In genomic region chr12:32885041-32885440, GRCm38 (mm10) we compare ENCODE assay signal across 16 mouse cellular contexts.
DNase-seq lines count a peak whose midpoint lies in the region; ATAC-seq and TF ChIP-seq lines count a peak whose summit lies in the region.
"Had no signal": no experiment of that assay in that cellular context is flagged by ENCODE, and none has a peak within 500 bp of the region (broad histone marks: within the 10 kb centered on the region; RNA-seq: fewer than 3 reads in every experiment).

No protein-coding gene starts in this region.

- no peaks in the 10 kb centered on the region for H3K79me2 ChIP-seq in heart, adult 2 months (replicated peaks; ENCODE audit: control insufficient read depth, insufficient read depth, low read length)

- no peak overlapping the region for H3K4me3 ChIP-seq in heart, adult 2 months
- no peak overlapping the region for H3K4me3 ChIP-seq in heart, embryonic 11.5 days (ENCODE audit: low read depth, low read length)
- H3K4me3 ChIP-seq in kidney, adult 2 months (ENCODE audit: insufficient read depth, low read depth, low read length), result no peak overlapping the region
- no peak overlapping the region for H3K4me3 ChIP-seq in kidney, embryonic 14.5 days (ENCODE audit: low read length)
- no peak overlapping the region for H3K4me3 ChIP-seq in brown adipose tissue, adult 24 weeks (ENCODE audit: insufficient read depth, low read depth, low read length)
- H3K4me3 ChIP-seq in heart, postnatal 0 days (ENCODE audit: low read depth, low read length), result no peak overlapping the region
- H3K4me3 ChIP-seq: embryonic facial prominence, embryonic 12.5 days; forebrain, embryonic 15.5 days; hindbrain, embryonic 12.5 days had no signal

- H3K4me1 ChIP-seq in heart, adult 2 months (ENCODE audit: control insufficient read depth, insufficient read depth, low read length), result peaks cover 11% of the 10 kb centered on the region
- H3K4me1 ChIP-seq in heart, embryonic 11.5 days (ENCODE audit: control insufficient read depth, insufficient read depth, low read length), result peaks cover 6% of the 10 kb centered on the region
- H3K4me1 ChIP-seq in kidney, adult 2 months (ENCODE audit: control insufficient read depth, insufficient read depth, low read length), result 0 out of 2 replicates have a peak, but pooled peaks cover 2% of the 10 kb centered on the region
- H3K4me1 ChIP-seq in kidney, embryonic 14.5 days (ENCODE audit: control insufficient read depth, insufficient read depth, low read length), result 0 out of 2 replicates have a peak, but pooled peaks cover 3% of the 10 kb centered on the region
- peaks cover 14% of the 10 kb centered on the region for H3K4me1 ChIP-seq in brown adipose tissue, adult 24 weeks (ENCODE audit: control insufficient read depth, insufficient read depth, insufficient read length, low read length)
- H3K4me1 ChIP-seq in heart, postnatal 0 days (ENCODE audit: control insufficient read depth, insufficient read depth), result peaks cover 4% of the 10 kb centered on the region
- H3K4me1 ChIP-seq: embryonic facial prominence, embryonic 12.5 days; forebrain, embryonic 15.5 days; hindbrain, embryonic 12.5 days had no signal

- no peak for TF ChIP-seq CTCF in heart, adult 2 months (IDR thresholded peaks at IDR 0.05)
- TF ChIP-seq CTCF in kidney, adult 2 months (conservative IDR thresholded peaks at IDR 0.05; ENCODE audit: insufficient read depth, insufficient read length, low read depth, low read length), result no peak
- no peak for TF ChIP-seq CTCF in heart, postnatal 0 days (IDR thresholded peaks at IDR 0.05; ENCODE audit: low read depth)

- no peak overlapping the region for H3K9ac ChIP-seq in heart, adult 2 months (ENCODE audit: low read depth, low read length)
- no peak overlapping the region for H3K9ac ChIP-seq in heart, embryonic 11.5 days (ENCODE audit: low read depth, low read length)
- no peak overlapping the region for H3K9ac ChIP-seq in kidney, embryonic 14.5 days (ENCODE audit: low read depth, low read length)
- H3K9ac ChIP-seq in heart, postnatal 0 days (replicated peaks; ENCODE audit: low read depth, low read length), result no peak overlapping the region
- H3K9ac ChIP-seq: embryonic facial prominence, embryonic 12.5 days; forebrain, embryonic 15.5 days; hindbrain, embryonic 12.5 days had no signal

- peak overlapping the region; percentile 51 for H3K27ac ChIP-seq in heart, adult 2 months
- H3K27ac ChIP-seq in heart, embryonic 11.5 days (ENCODE audit: low read depth, low read length), result no peak overlapping the region
- H3K27ac ChIP-seq in kidney, adult 2 months (ENCODE audit: insufficient read depth, low read depth, low read length), result peak overlapping the region; percentile 8; the same call in 1 of the 2 replicates
- H3K27ac ChIP-seq in kidney, embryonic 14.5 days (ENCODE audit: low read depth, low read length), result no peak overlapping the region
- H3K27ac ChIP-seq in brown adipose tissue, adult 24 weeks (replicated peaks; ENCODE audit: low read depth, low read length), result peak overlapping the region; percentile 78
- 0 out of 2 replicates have a peak overlapping the region, but pooled peaks have one; percentile 36 for H3K27ac ChIP-seq in heart, postnatal 0 days (ENCODE audit: low read depth)
- H3K27ac ChIP-seq: embryonic facial prominence, embryonic 12.5 days; forebrain, embryonic 15.5 days; hindbrain, embryonic 12.5 days had no signal

- 32% methylated on average over 2 of the region's 2 CpGs for WGBS in heart, adult 2 months
- 20% methylated on average over 2 of the region's 2 CpGs for WGBS in heart, embryonic 11.5 days (ENCODE audit: insufficient replicate concordance)
- WGBS in kidney, adult 2 months, result 57% methylated on average over 2 of the region's 2 CpGs
- 52% methylated on average over 2 of the region's 2 CpGs for WGBS in kidney, embryonic 14.5 days
- WGBS in heart, postnatal 0 days, result 15% methylated on average over 2 of the region's 2 CpGs

- no peaks in the 10 kb centered on the region for H3K9me3 ChIP-seq in heart, embryonic 11.5 days (replicated peaks; ENCODE audit: control insufficient read depth, low read length)
- H3K9me3 ChIP-seq in kidney, embryonic 14.5 days (ENCODE audit: control insufficient read depth, low read length), result no peaks in the 10 kb centered on the region
- no peaks in the 10 kb centered on the region for H3K9me3 ChIP-seq in heart, postnatal 0 days (replicated peaks; ENCODE audit: control insufficient read depth, low read length)
- H3K9me3 ChIP-seq: embryonic facial prominence, embryonic 12.5 days; forebrain, embryonic 15.5 days; hindbrain, embryonic 12.5 days had no signal

- no peak for ATAC-seq in heart, embryonic 11.5 days (replicated peaks; ENCODE audit: insufficient number of reproducible peaks, low FRiP score, low TSS enrichment)
- ATAC-seq in kidney, embryonic 14.5 days (ENCODE audit: low FRiP score, low TSS enrichment), result no peak
- ATAC-seq in heart, postnatal 0 days (ENCODE audit: insufficient read depth, low read depth), result peak; percentile 55; the same call in 1 of the 2 replicates
- ATAC-seq: forebrain, embryonic 15.5 days; hindbrain, embryonic 16.5 days; inflammation-experienced regulatory T-cells, adult 6 months; intestine, postnatal 0 days had no signal

- no peaks in the 10 kb centered on the region for H3K36me3 ChIP-seq in heart, adult 2 months (ENCODE audit: control insufficient read depth, insufficient read depth, low read length)
- H3K36me3 ChIP-seq in heart, embryonic 11.5 days (ENCODE audit: control insufficient read depth, insufficient read depth, low read length), result no peaks in the 10 kb centered on the region
- H3K36me3 ChIP-seq in kidney, adult 2 months (ENCODE audit: control insufficient read depth, insufficient read depth, low read length), result no peaks in the 10 kb centered on the region
- H3K36me3 ChIP-seq in kidney, embryonic 14.5 days (ENCODE audit: control insufficient read depth, insufficient read depth, low read length), result no peaks in the 10 kb centered on the region
- H3K36me3 ChIP-seq in heart, postnatal 0 days (replicated peaks; ENCODE audit: control insufficient read depth, insufficient read depth, low read length), result no peaks in the 10 kb centered on the region
- H3K36me3 ChIP-seq: embryonic facial prominence, embryonic 12.5 days; forebrain, embryonic 15.5 days; hindbrain, embryonic 12.5 days had no signal

- peak in 1 of 2 experiments; percentile 20 for DNase-seq in heart, adult 2 months
- no peak for DNase-seq in kidney, adult 2 months
- no peak for DNase-seq in heart, postnatal 0 days (ENCODE audit: low spot score)
- DNase-seq in cerebellum, adult 8-10 months, result no peak
- DNase-seq: adrenal gland, adult 8-10 months; cerebellum, adult 11 months; kidney, adult 9 months had no signal

- no peak overlapping the region for H3K4me2 ChIP-seq in heart, embryonic 11.5 days
- no peak overlapping the region for H3K4me2 ChIP-seq in kidney, embryonic 14.5 days (replicated peaks; ENCODE audit: low read depth, low read length)
- H3K4me2 ChIP-seq in heart, postnatal 0 days (ENCODE audit: low read depth, low read length), result no peak overlapping the region
- H3K4me2 ChIP-seq: embryonic facial prominence, embryonic 12.5 days; forebrain, embryonic 15.5 days; hindbrain, embryonic 12.5 days had no signal

- TF ChIP-seq EP300 in heart, adult 2 months (IDR thresholded peaks at IDR 0.05; ENCODE audit: insufficient read depth, low read depth, low read length), result no peak
- TF ChIP-seq EP300 in heart, postnatal 0 days (IDR thresholded peaks at IDR 0.05; ENCODE audit: low read depth), result no peak

- no peaks in the 10 kb centered on the region for H3K27me3 ChIP-seq in heart, adult 2 months (ENCODE audit: control insufficient read depth, insufficient read depth, low read length)
- no peaks in the 10 kb centered on the region for H3K27me3 ChIP-seq in heart, embryonic 11.5 days (ENCODE audit: control insufficient read depth, insufficient read depth, low read length)
- no peaks in the 10 kb centered on the region for H3K27me3 ChIP-seq in kidney, adult 2 months (replicated peaks; ENCODE audit: control insufficient read depth, insufficient read depth, low read length)
- H3K27me3 ChIP-seq in kidney, embryonic 14.5 days (ENCODE audit: control insufficient read depth, insufficient read depth, low read length), result no peaks in the 10 kb centered on the region
- H3K27me3 ChIP-seq in heart, postnatal 0 days (ENCODE audit: control insufficient read depth, insufficient read depth, low read length), result no peaks in the 10 kb centered on the region
- H3K27me3 ChIP-seq: embryonic facial prominence, embryonic 12.5 days; forebrain, embryonic 15.5 days; hindbrain, embryonic 12.5 days had no signal

- no peak for TF ChIP-seq POLR2A in heart, adult 2 months (IDR thresholded peaks at IDR 0.05; ENCODE audit: insufficient read depth, low read depth, low read length)
- no peak for TF ChIP-seq POLR2A in kidney, adult 2 months (IDR thresholded peaks at IDR 0.05; ENCODE audit: low read depth, low read length)

- intact Hi-C loops in heart, adult 2 months (cut with DNase I), result loop anchor here (2.0 kb wide), 1 partner anchor 26 kb away; no protein-coding TSS in a partner anchor

Comparison
In these comparisons a context has a peak if more than half of its experiments do, and no peak if none do; other contexts are left out.
1. H3K27ac ChIP-seq: peak in heart, adult 2 months (single experiment), kidney, adult 2 months (single experiment), brown adipose tissue, adult 24 weeks (single experiment) and heart, postnatal 0 days (single experiment); none in heart, embryonic 11.5 days (single experiment) and kidney, embryonic 14.5 days (single experiment).